Mouse (Mus musculus) midbrain, embryonic 11.5 days (tissue): ENCODE results near the gene Mpped2. TPM values are rescaled to one million over a fixed set of nuclear protein-coding genes. Genes with fewer than 3 reads are reported as not detected.

Source experiments
- ATAC-seq: fragments of 200-750 bp; cut with Nextera tagmentation; 2 replicates; pipeline ENCODE4 v1.8.0; 2017; ENCODE audit warnings: moderate TSS enrichment, moderate library complexity; ENCODE audit not compliant: low FRiP score
- DNase-seq: peaks from one replicate; pipeline ENCODE4 v3.0.0; 2015; ENCODE audit warnings: low spot score; ENCODE audit errors: missing footprints
- H3K27ac ChIP-seq: fragments of 300-500 bp; sonication (generic); 2 replicates; pipeline ENCODE4 v1.5.1; 2014; ENCODE audit warnings: low read depth, low read length
- H3K27me3 ChIP-seq: fragments of 300-500 bp; sonication (generic); 2 replicates; pipeline ENCODE4 v1.6.1; 2014; ENCODE audit warnings: mild to moderate bottlenecking, low read length, moderate library complexity, mixed read lengths; ENCODE audit not compliant: control insufficient read depth, insufficient read depth
- H3K36me3 ChIP-seq: fragments of 300-500 bp; sonication (generic); 2 replicates; pipeline ENCODE4 v1.6.1; 2014; ENCODE audit warnings: mild to moderate bottlenecking, low read length, moderate library complexity, mixed read lengths; ENCODE audit not compliant: control insufficient read depth, insufficient read depth
- H3K4me1 ChIP-seq: fragments of 300-500 bp; sonication (generic); 2 replicates; pipeline ENCODE4 v1.6.1; 2014; ENCODE audit warnings: low read length; ENCODE audit not compliant: control insufficient read depth, insufficient read depth
- H3K4me2 ChIP-seq: fragments of 300-500 bp; sonication (generic); 2 replicates; pipeline ENCODE4 v1.6.1; 2014; ENCODE audit warnings: mild to moderate bottlenecking, moderate library complexity
- H3K4me3 ChIP-seq: fragments of 300-500 bp; sonication (generic); 2 replicates; pipeline ENCODE4 v1.5.1; 2014; ENCODE audit warnings: low read depth, low read length
- H3K9ac ChIP-seq: fragments of 300-500 bp; sonication (generic); 2 replicates; pipeline ENCODE4 v1.6.1; 2014; ENCODE audit warnings: low read length
- H3K9me3 ChIP-seq: fragments of 300-500 bp; sonication (generic); 2 replicates; pipeline ENCODE4 v1.6.1; 2016; ENCODE audit warnings: low read length; ENCODE audit not compliant: control insufficient read depth
- WGBS: fragments of 180-500 bp; shearing (Covaris S2); extraction: QIAGEN DNeasy Blood & Tissue Kit; methylation state at CpG from one replicate; pipeline ENCODE4 v1.1.7; 2014; 5-methylcytosine and 5-hydroxymethylcytosine counted together
- polyA plus RNA-seq: library from polyadenylated mRNA; unstranded; fragments of >200 nt; fragmentation: Nextera tagmentation; extraction: Ambion mirVana; gene quantifications from 2 replicates; pipeline ENCODE4 v1.2.1, GENCODE M21; 2014

Mpped2 gene
- polyA plus RNA-seq, 1 experiment from 2014 or later = 43.9 TPM

DNA sequence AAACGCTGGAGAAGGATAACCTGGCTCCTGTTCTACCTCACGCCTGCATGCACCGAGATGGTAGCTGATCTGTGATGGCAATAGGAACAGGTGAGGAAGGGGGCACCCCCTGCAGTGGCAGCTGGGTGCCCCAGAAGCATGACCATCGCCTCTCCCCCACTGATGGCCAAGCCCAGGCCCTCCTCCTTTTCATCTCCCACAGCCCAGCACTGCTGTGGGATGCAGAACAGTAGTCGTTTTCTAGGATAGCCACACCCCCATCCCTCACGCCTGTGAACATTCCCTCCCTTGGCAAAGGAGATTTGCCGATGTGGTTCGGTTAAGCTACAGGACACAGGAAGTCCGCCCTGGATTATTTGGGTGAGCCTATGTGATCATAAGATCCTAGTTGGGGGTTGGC is 151.1 kb downstream of the Mpped2 start:
- H3K27ac ChIP-seq = no peak overlapping the region
- H3K27me3 ChIP-seq = no peaks in the 10 kb centered on the region
- 77% methylated on average over 9 of the region's 9 CpGs for WGBS
- no peak overlapping the region for H3K4me2 ChIP-seq
- H3K36me3 ChIP-seq = no peaks in the 10 kb centered on the region
- H3K9me3 ChIP-seq = no peaks in the 10 kb centered on the region
- ATAC-seq = no peak
- no peak overlapping the region for H3K4me3 ChIP-seq
- DNase-seq = peak; percentile 81
- H3K9ac ChIP-seq = no peak overlapping the region
- peaks cover under 1% of the 10 kb centered on the region; the same call in 1 of the 2 replicates for H3K4me1 ChIP-seq

DNA sequence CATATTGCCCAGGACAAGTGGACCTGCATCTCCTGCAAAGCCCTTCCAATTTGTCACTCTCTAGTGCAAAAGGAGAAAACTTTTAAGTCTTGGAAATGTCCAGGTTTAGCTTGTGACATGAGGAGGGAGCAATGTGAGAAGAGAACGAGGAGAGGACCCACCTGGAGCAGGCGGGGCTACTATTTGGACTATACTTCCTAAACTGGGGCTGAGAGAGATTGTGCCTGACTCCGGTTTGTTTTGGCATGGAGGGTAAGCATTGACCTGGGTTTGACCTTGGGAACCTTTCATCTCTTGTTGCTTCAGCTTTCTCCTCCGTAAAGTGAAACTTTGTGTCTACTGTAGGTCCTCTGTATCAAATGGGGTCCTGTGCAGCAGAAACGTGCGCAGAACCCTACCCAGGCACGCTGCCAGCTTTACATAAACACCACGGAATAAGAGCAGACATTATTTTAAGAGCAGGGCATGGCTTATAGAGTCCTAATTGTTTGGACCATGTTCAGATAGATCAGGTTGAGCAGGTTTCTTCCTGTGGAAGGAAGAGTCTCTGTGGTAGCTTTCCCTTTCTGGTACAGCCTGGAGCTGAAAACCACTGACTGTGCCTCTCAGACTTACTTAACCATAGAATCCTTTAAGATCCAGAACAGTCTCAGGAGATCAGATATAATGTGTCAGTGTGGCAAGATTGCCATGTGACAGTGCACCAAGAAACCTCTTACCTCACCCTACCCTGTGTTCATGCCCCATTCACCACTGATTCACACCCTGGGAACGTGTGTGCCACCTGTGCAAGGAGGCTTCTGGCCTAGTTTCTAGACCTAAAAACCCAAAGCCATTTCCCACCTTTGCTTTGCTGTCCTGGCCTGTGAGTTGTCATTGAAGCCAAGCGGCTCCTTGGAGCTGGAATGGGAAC is 152.0 kb downstream of the Mpped2 start:
- no peaks in the 10 kb centered on the region for H3K9me3 ChIP-seq
- no peaks in the 10 kb centered on the region for H3K36me3 ChIP-seq
- H3K4me2 ChIP-seq = no peak overlapping the region
- no peak for DNase-seq
- WGBS = 86% methylated on average over 10 of the region's 10 CpGs
- H3K9ac ChIP-seq = no peak overlapping the region
- no peak overlapping the region for H3K27ac ChIP-seq
- H3K4me1 ChIP-seq = peaks cover 3% of the 10 kb centered on the region; the same call in 1 of the 2 replicates
- no peak for ATAC-seq
- H3K27me3 ChIP-seq = no peaks in the 10 kb centered on the region
- H3K4me3 ChIP-seq = no peak overlapping the region

- ATAC-seq (no peak), DNase-seq (no peak)
- H3K9ac ChIP-seq = no peak overlapping the region
- WGBS = 57% methylated on average over 4 of the region's 4 CpGs
- no peak overlapping the region for H3K27ac ChIP-seq
- no peaks in the 10 kb centered on the region for H3K27me3 ChIP-seq
- no peaks in the 10 kb centered on the region for H3K36me3 ChIP-seq
- H3K4me1 ChIP-seq = peaks cover 3% of the 10 kb centered on the region; the same call in 1 of the 2 replicates
- no peak overlapping the region for H3K4me2 ChIP-seq
- no peak overlapping the region for H3K4me3 ChIP-seq
- H3K9me3 ChIP-seq = no peaks in the 10 kb centered on the region
Measured at GRCm38 (mm10) chr2:106846511-106846910, 153.4 kb downstream of the Mpped2 start.

DNA sequence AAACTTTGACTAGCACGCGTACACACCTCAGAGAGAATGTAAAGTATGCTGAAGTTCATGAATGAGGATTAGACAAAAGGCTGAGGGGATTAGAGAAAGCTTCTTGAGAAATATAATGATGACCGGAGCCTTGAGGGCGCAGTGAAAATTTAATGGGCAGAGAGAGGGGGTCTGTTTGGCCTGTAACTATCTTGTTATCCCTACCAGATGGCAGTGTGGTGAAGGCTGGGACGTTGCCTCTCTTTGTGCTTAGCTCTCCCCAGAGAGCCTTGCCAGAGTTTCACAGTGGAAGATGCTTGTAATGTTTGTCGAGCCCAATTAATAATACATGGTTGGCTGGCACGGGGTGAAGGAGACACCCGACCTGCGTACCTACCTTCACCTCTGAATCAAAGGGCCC is 156.3 kb downstream of the Mpped2 start:
- H3K27ac ChIP-seq = no peak overlapping the region
- ATAC-seq = peak; percentile 56
- H3K9ac ChIP-seq = no peak overlapping the region
- 59% methylated on average over 9 of the region's 9 CpGs for WGBS
- no peaks in the 10 kb centered on the region for H3K27me3 ChIP-seq
- no peak overlapping the region for H3K4me2 ChIP-seq
- peak; percentile 80 for DNase-seq
- H3K4me1 ChIP-seq = peaks cover 6% of the 10 kb centered on the region; the same call in 1 of the 2 replicates
- no peak overlapping the region for H3K4me3 ChIP-seq
- H3K9me3 ChIP-seq = no peaks in the 10 kb centered on the region
- no peaks in the 10 kb centered on the region for H3K36me3 ChIP-seq

GRCm38 (mm10) chr2:106851515-106851914 is 158.4 kb downstream of the Mpped2 start:
- 91% methylated on average over 8 of the region's 8 CpGs for WGBS

DNA sequence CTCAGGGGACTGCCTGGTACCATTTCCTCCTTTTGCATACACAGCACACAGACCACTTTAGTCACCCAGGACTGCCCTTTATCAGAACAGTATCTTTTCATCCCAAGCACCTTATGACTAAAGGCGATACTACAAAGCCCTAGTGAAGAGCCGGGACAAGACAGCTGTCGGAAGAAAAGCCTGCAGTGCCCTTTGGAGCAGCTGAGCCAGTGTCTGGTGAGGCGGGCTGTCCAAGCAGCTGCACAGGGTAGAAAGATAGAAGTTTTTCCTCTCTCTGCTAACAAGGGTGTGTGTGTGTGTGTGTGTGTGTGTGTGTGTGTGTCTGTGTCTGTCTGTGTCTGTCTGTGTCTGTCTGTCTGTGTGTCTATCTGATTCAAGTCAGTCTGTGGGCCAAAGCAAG is 161.1 kb downstream of the Mpped2 start:
- Histone ChIP-seq H3K9me3 (no peaks in the 10 kb centered on the region), H3K4me1 (peaks cover 29% of the 10 kb centered on the region), H3K27ac (no peak overlapping the region; the same call in 1 of the 2 replicates), H3K27me3 (no peaks in the 10 kb centered on the region), H3K4me2 (no peak overlapping the region), H3K4me3 (no peak overlapping the region), H3K9ac (no peak overlapping the region), H3K36me3 (no peaks in the 10 kb centered on the region)
- peak; percentile 88 for DNase-seq
- ATAC-seq = no peak
- WGBS = 35% methylated on average over 4 of the region's 4 CpGs

More at GRCm38 (mm10) chr2:106851515-106851914, 158.4 kb downstream of the Mpped2 start:
- Histone ChIP-seq H3K36me3 (no peaks in the 10 kb centered on the region), H3K27me3 (no peaks in the 10 kb centered on the region), H3K9me3 (no peaks in the 10 kb centered on the region), H3K27ac (no peak overlapping the region), H3K4me2 (no peak overlapping the region), H3K4me1 (peaks cover 27% of the 10 kb centered on the region), H3K9ac (no peak overlapping the region), H3K4me3 (no peak overlapping the region)
- DNase-seq (no peak), ATAC-seq (no peak)

- Histone ChIP-seq H3K27ac (no peak overlapping the region), H3K4me3 (no peak overlapping the region), H3K4me2 (no peak overlapping the region), H3K9ac (no peak overlapping the region), H3K4me1 (peaks cover 27% of the 10 kb centered on the region), H3K27me3 (no peaks in the 10 kb centered on the region), H3K9me3 (no peaks in the 10 kb centered on the region), H3K36me3 (no peaks in the 10 kb centered on the region)
- ATAC-seq (peak; percentile 18), DNase-seq (peak; percentile 80)
- WGBS = 37% methylated on average over 8 of the region's 8 CpGs
Measured at GRCm38 (mm10) chr2:106854758-106855157, 161.7 kb downstream of the Mpped2 start.

DNA sequence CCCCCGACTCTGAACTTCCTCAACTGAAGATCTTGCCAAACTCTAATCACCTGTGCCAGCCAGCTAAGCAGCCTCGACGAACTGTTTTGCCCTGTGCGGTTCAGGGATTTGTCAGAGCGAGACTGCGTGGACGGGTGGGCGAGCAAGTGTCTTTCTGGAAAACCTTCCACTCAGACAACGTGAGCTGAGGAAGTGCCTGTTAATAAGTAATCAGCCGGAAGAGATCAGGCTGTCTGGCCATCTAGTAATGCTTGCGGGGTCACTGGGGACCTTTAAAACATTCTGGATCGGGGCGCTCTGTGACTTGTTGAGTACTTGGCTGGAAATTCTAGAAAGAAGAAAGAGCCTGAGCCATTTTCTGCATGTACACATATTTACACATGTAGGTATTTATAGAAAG is 162.1 kb downstream of the Mpped2 start:
- DNase-seq = no peak
- WGBS = 68% methylated on average over 13 of the region's 13 CpGs
- ATAC-seq = no peak
- Histone ChIP-seq H3K4me2 (no peak overlapping the region), H3K27me3 (no peaks in the 10 kb centered on the region), H3K9ac (no peak overlapping the region), H3K36me3 (no peaks in the 10 kb centered on the region), H3K4me3 (no peak overlapping the region), H3K27ac (no peak overlapping the region), H3K9me3 (no peaks in the 10 kb centered on the region), H3K4me1 (peaks cover 27% of the 10 kb centered on the region)

- ATAC-seq (peak; percentile 69), DNase-seq (peak; percentile 89)
- Histone ChIP-seq H3K9me3 (no peaks in the 10 kb centered on the region), H3K36me3 (no peaks in the 10 kb centered on the region), H3K4me3 (no peak overlapping the region), H3K27ac (peak overlapping the region; percentile 47), H3K4me2 (no peak overlapping the region), H3K4me1 (peaks cover 29% of the 10 kb centered on the region), H3K27me3 (no peaks in the 10 kb centered on the region), H3K9ac (no peak overlapping the region; the same call in 1 of the 2 replicates)
- 27% methylated on average over 12 of the region's 12 CpGs for WGBS
Measured at GRCm38 (mm10) chr2:106855623-106856350, 162.7 kb downstream of the Mpped2 start.
